Mouse (Mus musculus) left cerebral cortex, postnatal 14 days (tissue): ENCODE measurements around the gene Eps15. TPM values are rescaled to one million over a fixed set of nuclear protein-coding genes. Genes with fewer than 3 reads are reported as not detected.

Experiments used
- DNase-seq, 2 experiments: peaks; one replicate each; pipeline ENCODE4 v3.0.0; 2021 to 2022; ENCODE audit warnings: low spot score in 2 of 2, mixed read lengths in 1 of 2
- intact Hi-C: fragments of 180-260 bp; cut with DNase I; formaldehyde crosslinking; loops from one replicate; pipeline ENCODE4 v1.15.1; 2025
- total RNA-seq, 2 experiments: library from RNA; stranded (reverse); gene quantifications; 2 replicates each; pipeline ENCODE4 v1.2.3; 2021

Eps15 gene
- total RNA-seq, 2 experiments from 2014 or later, result 193 to 197 TPM

DNA sequence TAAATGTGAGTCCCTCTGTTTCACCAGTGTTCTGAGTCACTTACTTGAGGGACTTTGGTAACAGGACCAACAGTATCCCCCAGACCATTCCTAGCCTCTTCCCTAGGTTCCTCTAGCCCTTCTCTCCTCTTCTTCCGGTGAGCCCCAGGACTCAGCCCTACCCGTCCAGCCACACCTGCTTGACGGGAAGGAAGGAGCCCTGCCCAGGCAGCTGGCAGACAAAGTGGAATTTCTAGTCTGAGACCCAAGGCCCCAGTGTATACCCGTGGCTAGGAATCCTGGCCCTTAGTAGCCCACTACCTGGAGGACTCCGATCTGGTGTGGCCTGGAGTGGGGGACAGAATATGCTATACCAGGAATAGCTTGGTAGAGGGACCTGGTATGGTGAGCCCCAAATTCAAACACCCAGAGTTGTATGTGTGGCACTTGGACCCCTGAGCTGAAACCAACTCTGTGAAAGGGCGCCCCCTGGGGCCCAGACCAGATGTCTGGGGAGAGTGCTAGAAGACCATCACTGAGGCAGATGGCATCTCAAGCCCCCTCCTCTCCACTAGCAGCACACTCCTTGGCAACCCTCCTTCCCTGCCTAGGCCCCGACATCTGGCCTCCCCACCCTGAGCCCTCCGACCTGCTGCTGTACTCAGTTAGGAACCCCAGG is 140.2 kb downstream of the Eps15 start:
- no peak for DNase-seq
- intact Hi-C loops, result no loop called here

DNA sequence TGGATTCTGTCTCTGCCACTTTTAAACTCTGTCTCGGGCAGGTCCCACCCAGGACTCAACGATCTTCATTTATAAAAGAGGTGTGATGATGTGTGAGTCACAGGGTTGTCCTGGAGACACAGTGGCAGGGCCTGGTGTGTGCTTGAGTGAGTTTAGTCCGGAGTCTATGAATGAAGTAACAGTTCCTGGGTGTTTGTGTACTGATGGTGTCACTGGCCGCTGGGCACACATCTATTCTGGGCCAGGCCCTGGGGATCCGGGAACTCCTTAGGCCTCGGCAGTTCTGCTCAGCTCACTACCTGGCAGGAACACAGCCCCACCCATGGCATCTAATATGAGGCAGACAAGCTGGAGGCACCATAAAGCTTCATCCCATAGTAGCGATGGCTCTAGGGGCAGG is 141.5 kb downstream of the Eps15 start:
- intact Hi-C loops, result no loop called here
- DNase-seq, result no peak

DNA sequence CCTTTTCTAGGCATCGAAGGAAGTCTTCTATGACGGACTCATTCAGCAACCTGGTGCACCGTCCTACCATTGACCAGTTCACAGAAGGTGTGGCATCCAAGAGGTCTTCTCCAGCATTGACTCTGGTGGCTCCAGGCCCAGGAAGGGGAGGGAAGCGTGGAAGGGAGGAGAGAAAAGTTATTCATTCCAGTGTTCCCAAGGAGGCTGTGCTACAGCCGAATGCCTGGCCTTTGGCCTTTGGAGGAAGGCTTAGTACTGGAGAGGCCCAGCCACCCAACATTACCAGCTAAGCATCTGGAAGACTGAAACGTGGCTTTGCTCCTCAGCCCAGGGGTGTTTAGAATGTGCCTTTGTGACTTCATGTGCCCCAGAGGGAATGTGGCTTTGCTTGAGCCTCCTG is 142.4 kb downstream of the Eps15 start:
- DNase-seq, result no peak
- intact Hi-C loops, result no loop called here

DNA sequence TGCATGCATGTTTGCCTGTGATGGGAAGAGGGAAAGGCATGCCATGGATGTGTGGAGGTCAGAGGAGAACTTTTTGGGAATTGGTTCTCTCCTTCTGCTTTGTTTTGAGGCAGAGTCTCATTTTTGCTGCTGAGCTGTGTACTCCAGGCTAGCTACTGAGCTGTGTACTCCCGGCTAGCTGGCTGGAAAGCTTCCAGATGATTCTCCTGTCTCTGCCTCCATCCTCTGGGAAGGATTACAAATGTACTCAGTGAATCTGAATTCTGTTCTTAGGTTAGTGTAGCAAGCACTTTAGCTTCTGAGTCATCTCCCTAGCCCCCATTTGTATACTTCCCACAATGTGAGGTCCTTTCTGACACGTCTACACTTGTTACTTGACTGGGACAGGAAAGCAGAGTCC is 143.4 kb downstream of the Eps15 start:
- DNase-seq, result no peak
- intact Hi-C loops, result no loop called here

DNA sequence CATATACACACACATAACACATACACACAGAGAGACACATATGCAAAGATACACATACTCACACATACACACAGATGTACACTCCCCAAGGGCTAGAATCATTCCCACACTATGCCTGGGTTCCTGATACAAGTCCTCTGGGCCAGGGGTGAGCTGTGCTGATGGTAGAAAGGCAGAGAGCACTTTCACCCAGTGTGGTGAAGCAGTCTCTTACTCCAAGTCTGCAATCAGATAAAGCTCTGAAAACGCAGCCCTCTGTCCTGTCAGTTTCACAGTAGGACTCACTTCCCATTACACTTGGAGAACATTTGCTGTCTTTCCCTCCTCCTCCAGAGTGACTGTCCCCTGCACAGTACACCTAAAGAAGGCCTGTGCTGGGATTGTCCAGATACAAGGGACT is 147.0 kb downstream of the Eps15 start:
- DNase-seq, result no peak
- intact Hi-C loops, result no loop called here

DNA sequence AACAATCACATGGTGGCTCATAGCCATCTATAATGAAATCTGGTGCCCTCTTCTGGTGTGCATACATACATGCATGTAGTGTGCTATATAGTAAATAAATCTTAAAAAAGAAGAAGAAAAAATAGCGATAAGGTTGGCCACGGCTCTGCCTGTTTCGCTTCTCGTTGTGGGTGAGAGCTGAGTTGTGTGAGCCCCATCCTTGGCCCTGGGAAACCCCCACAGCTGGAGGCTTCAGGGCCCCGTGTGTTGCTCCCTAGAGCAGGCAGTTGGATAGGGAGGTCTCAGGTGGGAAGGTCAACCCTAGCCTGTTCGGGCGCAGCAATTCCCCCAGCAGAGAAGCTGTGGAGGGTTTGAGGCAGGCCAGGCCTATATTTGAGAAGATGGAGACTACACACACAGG is 150.2 kb downstream of the Eps15 start:
- no peak for DNase-seq
- intact Hi-C loops, result no loop called here

DNA sequence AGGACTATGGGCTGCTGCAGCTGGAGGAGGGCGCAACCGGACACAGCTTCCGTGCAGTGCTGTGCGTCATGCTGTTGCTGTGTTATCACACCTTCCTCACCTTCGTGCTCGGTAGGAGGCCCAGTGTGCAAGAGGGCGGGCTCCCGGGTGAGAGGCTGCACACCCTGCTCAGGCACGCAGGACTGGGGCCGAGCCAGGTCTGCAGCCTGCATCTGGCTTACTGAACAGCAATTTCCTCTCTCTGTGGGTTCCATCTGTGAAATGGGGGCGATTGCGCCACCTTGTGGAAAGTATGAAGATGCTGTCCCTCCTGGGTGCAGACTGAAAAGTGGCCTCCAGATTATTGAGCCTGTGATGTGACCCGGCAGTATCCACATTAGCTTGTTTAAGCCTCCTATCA is 150.8 kb downstream of the Eps15 start:
- DNase-seq, result peak in 1 of 2 experiments; percentile 46
- intact Hi-C loops, result no loop called here

DNA sequence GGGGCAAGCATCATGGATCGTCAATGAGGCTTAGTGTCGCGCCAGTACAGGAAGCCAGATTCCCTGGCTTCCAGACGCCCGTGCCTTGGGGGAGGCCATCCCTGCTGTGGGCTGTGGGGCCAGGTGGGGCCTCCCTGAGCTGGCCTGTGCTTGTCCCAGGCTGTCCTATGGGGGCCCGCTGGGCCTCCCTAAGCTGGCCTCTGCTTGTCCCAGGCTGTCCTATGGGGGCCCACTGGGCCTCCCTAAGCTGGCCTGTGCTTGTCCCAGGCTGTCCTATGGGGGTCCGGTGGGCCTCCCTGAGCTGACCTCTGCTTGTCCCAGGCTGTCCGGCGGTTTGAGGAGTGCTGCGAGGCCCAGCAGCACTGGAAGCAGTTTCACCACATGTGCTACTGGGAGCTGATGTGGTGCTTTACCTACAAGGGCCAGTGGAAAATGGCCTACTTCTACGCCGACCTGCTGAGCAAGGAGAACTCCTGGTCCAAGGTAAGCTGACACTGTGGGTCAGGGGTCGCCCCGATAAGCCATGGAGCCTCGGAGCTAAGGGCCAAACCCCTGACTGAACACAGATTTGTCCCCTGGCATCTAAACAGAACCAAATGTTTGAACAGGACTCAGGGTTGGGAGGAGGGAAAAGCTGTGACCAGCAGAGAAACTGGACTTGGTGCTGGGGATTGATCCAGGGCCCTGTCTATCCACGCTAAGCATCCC is 152.8 kb downstream of the Eps15 start:
- DNase-seq, result no peak
- intact Hi-C loops, result no loop called here

DNA sequence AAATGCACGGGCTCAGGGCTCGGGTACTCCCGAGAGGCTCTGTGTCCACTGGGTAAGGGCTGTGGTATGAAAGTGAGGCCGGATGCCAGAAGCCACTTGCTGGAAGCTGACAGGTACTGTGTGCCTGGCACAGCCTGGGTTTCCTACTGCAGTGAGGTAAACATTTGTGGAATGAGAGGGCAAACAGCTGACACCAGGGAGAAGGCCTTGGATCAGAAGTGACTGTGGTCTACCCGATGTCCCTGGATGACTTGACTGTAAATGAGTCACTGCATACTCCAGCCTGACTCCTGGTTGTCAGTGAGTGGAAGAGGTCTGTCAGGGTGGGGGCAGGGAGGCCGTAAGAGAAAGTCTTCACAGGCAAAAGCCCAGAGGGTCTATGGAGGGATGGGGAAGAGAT is 153.6 kb downstream of the Eps15 start:
- intact Hi-C loops, result no loop called here

DNA sequence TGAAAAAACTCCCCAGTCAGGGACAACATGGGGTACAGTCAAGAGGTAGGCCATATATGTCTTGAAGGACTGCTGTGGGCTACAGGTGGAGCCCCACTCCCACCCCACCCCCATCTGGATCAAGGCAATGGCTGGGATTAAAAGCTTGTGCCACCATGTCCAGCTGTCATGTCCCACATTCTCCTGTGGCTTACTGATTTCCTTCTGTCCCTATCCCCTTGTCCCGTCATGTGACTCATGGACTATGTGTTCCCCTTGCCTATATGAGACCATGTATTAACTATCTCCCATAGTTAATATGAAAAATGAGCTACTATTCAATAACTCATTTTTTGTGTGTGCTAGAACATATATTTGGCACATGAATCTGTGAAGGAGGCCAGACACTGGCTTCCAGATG is 154.2 kb downstream of the Eps15 start:
- intact Hi-C loops, result no loop called here

More for the DNA sequence above, 153.6 kb downstream of the Eps15 start:
- no peak for DNase-seq

More for the DNA sequence above, 154.2 kb downstream of the Eps15 start:
- DNase-seq, result no peak

Other genes with a start within 250 kb of the Eps15 start
- gene Osbpl9, start 78.0 kb upstream of the Eps15 start, total RNA-seq, result 10 to 100 TPM; 49.5 to 52.2 TPM
- gene Calr4, start 45.8 kb upstream of the Eps15 start, total RNA-seq, result under 1 TPM; 0.22 to 0.51 TPM
- 1 to 10 TPM; 1.2 to 2.0 TPM for gene Ttc39a, start 126.4 kb downstream of the Eps15 start, total RNA-seq
- 100 to 1,000 TPM; 190 to 196 TPM for gene Rnf11, start 204.5 kb downstream of the Eps15 start, total RNA-seq